Mouse (Mus musculus) liver, postnatal 0 days (tissue): Measurements from ENCODE around the gene Phospho1.

Experiments used
- CTCF ChIP-seq: sonication (generic); IDR thresholded peaks from 2 replicates; pipeline ENCODE4 v1.5.1; 2016; ENCODE audit warnings: antibody characterized with exemption, low read depth
- EP300 ChIP-seq: IDR thresholded peaks from 2 replicates; pipeline ENCODE4 v1.6.1; 2016; ENCODE audit warnings: antibody characterized with exemption, low read depth, mild to moderate bottlenecking

DNA sequence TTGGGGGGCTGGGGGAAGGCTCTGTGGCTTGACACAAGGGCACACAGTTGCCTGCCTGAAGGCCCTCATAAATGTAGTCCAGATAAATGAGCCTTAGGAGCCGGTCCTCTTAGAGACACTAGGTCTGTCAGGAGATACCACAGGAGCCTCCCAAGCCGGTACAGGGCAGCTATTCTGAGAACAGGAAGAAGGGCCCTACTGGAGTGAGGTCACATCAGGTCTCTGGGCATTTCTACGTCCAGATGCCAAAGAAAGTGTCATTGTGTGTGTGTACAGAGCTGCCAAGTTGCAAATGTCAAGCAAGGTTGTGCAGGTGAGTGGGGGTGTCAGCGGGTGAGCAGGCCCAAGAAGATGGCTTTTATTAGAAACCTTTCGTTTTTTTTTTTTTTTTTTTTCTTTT, 28.7 kb upstream of the Phospho1 start:
- TF ChIP-seq CTCF (no peak), EP300 (no peak)
